Mouse (Mus musculus) T-cell, adult 2 months (primary cell): ENCODE data around the gene Tvp23b.

Experiments used
- DNase-seq: peaks from one replicate; pipeline ENCODE4 v3.0.0; 2022; ENCODE audit warnings: low spot score

The Tvp23b gene

DNA sequence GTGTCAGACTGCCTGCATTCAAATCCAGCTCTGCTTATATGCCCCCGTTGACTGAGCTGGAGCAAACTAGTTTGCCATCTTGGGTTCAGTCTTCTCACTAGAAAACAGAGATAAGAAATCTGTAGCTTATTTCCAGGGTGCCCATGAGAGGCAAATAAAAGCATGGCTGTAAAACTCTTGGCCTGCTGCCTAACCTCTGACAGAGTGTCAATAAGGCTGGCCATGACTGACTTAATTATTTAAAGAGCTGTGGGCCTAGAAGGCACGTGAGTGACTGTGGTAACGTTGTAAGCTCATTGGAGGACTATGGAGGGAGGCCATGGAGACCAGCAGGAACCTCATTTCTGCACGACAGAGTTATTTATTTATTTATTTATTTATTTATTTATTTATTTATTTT lies 66.3 kb downstream of the Tvp23b start:
- DNase-seq, result no peak

DNA sequence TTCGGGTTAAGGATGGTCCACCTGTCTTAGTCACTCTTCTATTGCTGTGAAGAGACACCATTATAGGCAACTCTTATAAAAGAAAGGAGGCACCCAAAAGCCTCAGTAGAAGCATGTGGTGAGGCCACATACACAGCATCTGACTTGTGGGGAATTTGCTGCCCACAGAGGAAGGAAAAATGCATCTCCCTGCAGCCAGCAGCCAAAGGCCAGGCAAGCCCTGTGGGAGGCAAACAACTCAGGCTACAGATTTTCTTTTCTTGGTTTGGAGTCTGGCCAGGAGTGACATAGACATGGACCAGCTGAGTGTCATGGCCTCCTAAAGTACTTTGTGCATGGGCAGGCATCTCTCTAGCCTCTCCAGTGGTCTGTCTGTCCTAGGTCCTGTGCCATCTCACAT lies 70.3 kb downstream of the Tvp23b start:
- no peak for DNase-seq

DNA sequence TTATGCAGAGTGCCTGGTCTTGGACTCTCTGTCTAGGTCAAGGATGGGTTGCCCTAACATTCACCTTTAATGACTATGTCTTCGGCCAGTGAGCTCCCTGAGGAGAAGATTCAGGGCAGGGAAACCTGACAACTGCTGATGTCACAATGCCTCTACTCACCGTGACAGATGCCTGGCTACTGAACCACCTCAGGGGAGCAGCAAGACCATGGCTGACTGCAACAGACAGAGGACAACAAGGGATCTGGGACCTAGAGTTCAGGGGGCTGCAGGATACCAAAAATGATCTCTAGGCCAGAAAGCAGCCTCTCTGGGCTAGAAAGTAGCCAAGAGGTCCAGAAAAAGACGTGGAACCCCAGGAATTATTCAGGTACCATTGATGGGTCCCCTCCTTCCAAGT lies 71.8 kb downstream of the Tvp23b start, which contains the start of gene Cdrt4:
Gene Cdrt4 (plus strand): TSS at position 182 of the 400 bp plus-strand sequence.
- DNase-seq, result no peak

DNA sequence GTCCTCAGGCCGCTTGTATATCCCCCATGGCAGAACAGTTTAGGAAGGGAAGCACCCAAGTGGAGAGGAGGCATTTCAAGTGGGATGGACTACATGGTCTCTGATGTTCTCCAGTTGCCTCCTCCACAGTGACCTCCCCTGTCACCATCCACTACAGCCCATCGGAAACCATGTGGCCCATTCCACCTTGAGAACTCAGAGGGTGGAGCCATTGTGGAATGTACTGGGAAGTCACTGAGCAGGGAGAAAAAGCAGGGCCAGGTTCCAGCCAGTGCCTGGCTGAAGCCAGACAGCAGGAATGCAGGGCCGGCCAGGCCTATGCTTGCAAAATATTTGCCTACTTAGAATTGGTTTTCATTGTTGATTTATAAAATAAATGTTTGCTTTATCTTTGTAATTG lies 75.5 kb downstream of the Tvp23b start:
- no peak for DNase-seq

DNA sequence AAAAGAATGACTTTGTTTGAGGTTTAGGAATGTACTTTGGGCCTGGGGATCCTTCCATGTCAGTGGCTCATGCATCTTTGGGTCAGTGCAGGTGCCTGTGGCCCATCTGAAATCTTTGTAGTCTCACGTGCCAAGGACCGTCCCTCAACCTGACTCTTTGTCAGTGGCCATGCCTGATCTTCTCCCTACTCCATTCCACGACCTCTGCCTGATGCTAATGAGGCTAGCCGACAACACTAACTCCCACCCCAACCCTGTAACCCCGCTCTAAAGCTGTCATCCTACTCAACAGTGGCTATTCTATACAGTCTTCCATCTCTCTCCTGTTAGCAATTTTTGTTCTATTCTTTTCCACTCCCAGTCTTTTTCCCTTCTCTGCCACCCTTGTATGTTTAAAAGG lies 75.9 kb downstream of the Tvp23b start:
- no peak for DNase-seq

DNA sequence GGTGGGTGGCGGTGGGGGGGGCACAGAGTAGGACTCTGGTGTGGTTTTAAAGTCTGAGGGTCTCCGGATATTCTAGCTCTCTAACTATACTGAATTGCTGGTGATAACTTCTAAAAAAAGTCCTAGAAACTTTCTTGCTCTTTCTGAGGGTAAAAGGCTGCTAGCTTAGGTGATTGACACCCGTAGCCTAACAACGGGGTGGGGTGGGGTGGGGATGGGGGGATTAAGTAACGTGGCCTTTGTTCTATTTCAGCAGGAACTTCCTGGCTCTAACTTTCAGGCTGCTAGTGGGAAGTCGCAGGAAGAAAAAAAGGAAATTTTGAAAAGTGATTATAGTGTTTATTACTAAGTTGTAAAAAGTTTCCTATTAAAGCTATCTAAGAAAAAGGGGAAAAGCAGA lies 76.5 kb downstream of the Tvp23b start:
- no peak for DNase-seq

DNA sequence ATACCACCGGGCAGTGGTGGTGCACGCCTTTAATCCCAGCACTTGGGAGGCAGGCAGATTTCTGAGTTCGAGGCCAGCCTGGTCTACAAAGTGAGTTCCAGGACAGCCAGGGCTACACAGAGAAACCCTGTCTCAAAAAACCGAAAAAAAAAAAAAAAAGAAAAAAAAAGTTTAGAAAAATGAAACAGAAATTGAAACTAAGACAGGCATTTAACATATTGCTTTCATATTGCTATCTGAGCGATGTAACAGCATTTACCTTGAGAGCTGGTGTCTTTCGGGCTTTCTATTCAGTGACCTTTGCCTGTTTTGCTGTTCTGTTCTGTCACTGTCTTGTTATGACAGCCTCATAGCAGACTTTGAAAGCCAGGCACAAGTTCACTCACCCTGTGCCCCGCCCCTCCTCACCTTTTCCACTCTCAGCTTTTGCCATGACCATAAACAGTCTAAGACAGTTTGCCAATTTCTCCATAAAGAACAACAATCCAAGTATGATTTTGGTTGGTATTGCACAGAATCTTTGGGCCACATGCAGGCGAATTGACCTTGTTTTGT lies 78.4 kb downstream of the Tvp23b start:
- DNase-seq, result no peak

DNA sequence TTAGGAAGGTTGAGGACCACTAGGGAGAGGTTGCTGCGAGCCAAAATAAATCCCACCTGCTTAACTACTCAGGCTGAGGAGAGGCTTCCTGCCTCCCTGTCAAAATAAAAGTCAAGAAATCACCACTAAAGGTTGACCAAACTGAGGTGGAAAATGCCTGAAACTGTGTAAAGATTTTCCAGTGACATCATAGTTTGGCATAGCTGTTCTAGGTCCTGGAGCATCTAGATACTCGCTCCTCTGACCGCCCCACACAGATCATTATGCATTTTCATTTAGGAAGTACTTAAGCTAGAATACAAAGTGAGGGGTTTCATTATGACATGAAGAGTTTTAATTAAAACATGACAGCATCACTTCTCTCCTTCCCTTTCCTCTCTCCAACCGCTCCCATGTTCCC lies 84.0 kb downstream of the Tvp23b start:
- no peak for DNase-seq

DNA sequence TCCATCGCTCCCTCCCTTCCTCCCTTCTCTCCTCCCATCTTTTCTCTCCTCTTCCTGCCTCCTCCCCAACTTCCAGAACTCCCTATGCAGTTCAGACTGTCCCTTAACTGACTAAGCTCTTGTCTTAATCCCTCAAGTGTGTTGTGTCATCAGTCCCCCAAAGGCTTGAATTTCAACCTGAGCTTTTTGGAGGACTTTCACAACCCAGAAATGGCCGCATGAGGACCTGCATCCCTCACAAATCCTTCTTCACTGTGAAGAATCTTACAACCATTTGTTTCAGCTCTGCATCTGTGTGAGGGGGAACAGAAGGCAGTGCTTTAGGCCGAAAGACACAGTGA lies 87.1 kb downstream of the Tvp23b start:
- DNase-seq, result no peak
